Mouse (Mus musculus): ENCODE data around the gene AI481877. TPM values are rescaled to one million over a fixed set of nuclear protein-coding genes. Genes with fewer than 3 reads are reported as not detected.

The AI481877 gene
- polyA plus RNA-seq, 1 experiment from 2014 or later, result not detected

GRCm38 (mm10) chr4:59034325-59034917, 104.4 kb downstream of the AI481877 start:
- Histone ChIP-seq H3K9ac (ENCODE audit: low read depth, low read length) (no peak overlapping the region), H3K4me3 (ENCODE audit: low read depth, low read length) (peak overlapping the region; percentile 63), H3K27me3 (replicated peaks; ENCODE audit: control insufficient read depth, insufficient read depth, low read length) (no peaks in the 10 kb centered on the region), H3K27ac (ENCODE audit: low read depth, low read length) (no peak overlapping the region), H3K9me3 (ENCODE audit: control insufficient read depth) (no peaks in the 10 kb centered on the region), H3K4me2 (replicated peaks; ENCODE audit: low read depth) (peak overlapping the region; percentile 72), H3K4me1 (replicated peaks; ENCODE audit: control insufficient read depth, insufficient read depth, low read length) (no peaks in the 10 kb centered on the region), H3K36me3 (ENCODE audit: control insufficient read depth, insufficient read depth) (no peaks in the 10 kb centered on the region)
- TF ChIP-seq CTCF (IDR thresholded peaks at IDR 0.05; ENCODE audit: low read depth), result no peak
- WGBS, result 79% methylated on average over 10 of the region's 10 CpGs
- ATAC-seq, result no peak

- Histone ChIP-seq H3K4me1 (replicated peaks; ENCODE audit: control insufficient read depth, insufficient read depth, low read length) (no peaks in the 10 kb centered on the region), H3K36me3 (ENCODE audit: control insufficient read depth, insufficient read depth) (peaks cover 27% of the 10 kb centered on the region), H3K27me3 (replicated peaks; ENCODE audit: control insufficient read depth, insufficient read depth, low read length) (no peaks in the 10 kb centered on the region), H3K9ac (ENCODE audit: low read depth, low read length) (no peak overlapping the region), H3K27ac (ENCODE audit: low read depth, low read length) (no peak overlapping the region), H3K4me3 (ENCODE audit: low read depth, low read length) (no peak overlapping the region), H3K4me2 (replicated peaks; ENCODE audit: low read depth) (no peak overlapping the region), H3K9me3 (ENCODE audit: control insufficient read depth) (no peaks in the 10 kb centered on the region)
- 57% methylated on average over 2 of the region's 2 CpGs for WGBS
- TF ChIP-seq CTCF (IDR thresholded peaks at IDR 0.05; ENCODE audit: low read depth), result no peak
- ATAC-seq, result no peak
Observed at GRCm38 (mm10) chr4:59016922-59017321, 121.9 kb downstream of the AI481877 start.

- Histone ChIP-seq H3K36me3 (ENCODE audit: control insufficient read depth, insufficient read depth) (peaks cover 16% of the 10 kb centered on the region), H3K4me3 (ENCODE audit: low read depth, low read length) (no peak overlapping the region), H3K9ac (ENCODE audit: low read depth, low read length) (no peak overlapping the region), H3K27ac (ENCODE audit: low read depth, low read length) (no peak overlapping the region), H3K27me3 (replicated peaks; ENCODE audit: control insufficient read depth, insufficient read depth, low read length) (no peaks in the 10 kb centered on the region), H3K9me3 (ENCODE audit: control insufficient read depth) (no peaks in the 10 kb centered on the region), H3K4me2 (replicated peaks; ENCODE audit: low read depth) (no peak overlapping the region), H3K4me1 (replicated peaks; ENCODE audit: control insufficient read depth, insufficient read depth, low read length) (no peaks in the 10 kb centered on the region)
- no peak for TF ChIP-seq CTCF (IDR thresholded peaks at IDR 0.05; ENCODE audit: low read depth)
- ATAC-seq, result no peak
- 91% methylated on average over 3 of the region's 3 CpGs for WGBS
Observed at GRCm38 (mm10) chr4:59015181-59015580, 123.6 kb downstream of the AI481877 start.

- no peaks in the 10 kb centered on the region for H3K27me3 ChIP-seq (replicated peaks; ENCODE audit: control insufficient read depth, insufficient read depth, low read length)
- no peaks in the 10 kb centered on the region for H3K36me3 ChIP-seq (ENCODE audit: control insufficient read depth, insufficient read depth)
- no peak overlapping the region for H3K9ac ChIP-seq (ENCODE audit: low read depth, low read length)
- H3K27ac ChIP-seq (ENCODE audit: low read depth, low read length), result no peak overlapping the region
- H3K4me1 ChIP-seq (replicated peaks; ENCODE audit: control insufficient read depth, insufficient read depth, low read length), result peaks cover 7% of the 10 kb centered on the region
- no peaks in the 10 kb centered on the region for H3K9me3 ChIP-seq (ENCODE audit: control insufficient read depth)
- no peak for TF ChIP-seq CTCF (IDR thresholded peaks at IDR 0.05; ENCODE audit: low read depth)
- ATAC-seq, result no peak
- H3K4me2 ChIP-seq (replicated peaks; ENCODE audit: low read depth), result no peak overlapping the region
- 69% methylated on average over 3 of the region's 3 CpGs for WGBS
- H3K4me3 ChIP-seq (ENCODE audit: low read depth, low read length), result no peak overlapping the region
Observed at GRCm38 (mm10) chr4:59011446-59011845, 127.3 kb downstream of the AI481877 start.

- Histone ChIP-seq H3K4me2 (replicated peaks; ENCODE audit: low read depth) (no peak overlapping the region), H3K4me3 (ENCODE audit: low read depth, low read length) (no peak overlapping the region), H3K9me3 (ENCODE audit: control insufficient read depth) (no peaks in the 10 kb centered on the region), H3K36me3 (ENCODE audit: control insufficient read depth, insufficient read depth) (no peaks in the 10 kb centered on the region), H3K4me1 (replicated peaks; ENCODE audit: control insufficient read depth, insufficient read depth, low read length) (peaks cover 7% of the 10 kb centered on the region), H3K27ac (ENCODE audit: low read depth, low read length) (no peak overlapping the region), H3K9ac (ENCODE audit: low read depth, low read length) (no peak overlapping the region), H3K27me3 (replicated peaks; ENCODE audit: control insufficient read depth, insufficient read depth, low read length) (no peaks in the 10 kb centered on the region)
- TF ChIP-seq CTCF (IDR thresholded peaks at IDR 0.05; ENCODE audit: low read depth), result no peak
- no peak for ATAC-seq
- 83% methylated on average over 4 of the region's 4 CpGs for WGBS
Observed at GRCm38 (mm10) chr4:59009696-59010095, 129.1 kb downstream of the AI481877 start.

- Histone ChIP-seq H3K36me3 (ENCODE audit: control insufficient read depth, insufficient read depth) (no peaks in the 10 kb centered on the region), H3K9ac (ENCODE audit: low read depth, low read length) (no peak overlapping the region), H3K27ac (ENCODE audit: low read depth, low read length) (no peak overlapping the region), H3K9me3 (ENCODE audit: control insufficient read depth) (no peaks in the 10 kb centered on the region), H3K4me2 (replicated peaks; ENCODE audit: low read depth) (no peak overlapping the region), H3K4me3 (ENCODE audit: low read depth, low read length) (no peak overlapping the region), H3K27me3 (replicated peaks; ENCODE audit: control insufficient read depth, insufficient read depth, low read length) (no peaks in the 10 kb centered on the region), H3K4me1 (replicated peaks; ENCODE audit: control insufficient read depth, insufficient read depth, low read length) (peaks cover 7% of the 10 kb centered on the region)
- 85% methylated on average over 7 of the region's 7 CpGs for WGBS
- ATAC-seq, result no peak
- TF ChIP-seq CTCF (IDR thresholded peaks at IDR 0.05; ENCODE audit: low read depth), result no peak
Observed at GRCm38 (mm10) chr4:59009186-59009585, 129.6 kb downstream of the AI481877 start.

- 80% methylated on average over 5 of the region's 5 CpGs for WGBS
- Histone ChIP-seq H3K4me2 (replicated peaks; ENCODE audit: low read depth) (no peak overlapping the region), H3K9ac (ENCODE audit: low read depth, low read length) (no peak overlapping the region), H3K4me3 (ENCODE audit: low read depth, low read length) (no peak overlapping the region), H3K4me1 (replicated peaks; ENCODE audit: control insufficient read depth, insufficient read depth, low read length) (peaks cover 7% of the 10 kb centered on the region), H3K9me3 (ENCODE audit: control insufficient read depth) (no peaks in the 10 kb centered on the region), H3K27me3 (replicated peaks; ENCODE audit: control insufficient read depth, insufficient read depth, low read length) (no peaks in the 10 kb centered on the region), H3K36me3 (ENCODE audit: control insufficient read depth, insufficient read depth) (no peaks in the 10 kb centered on the region), H3K27ac (ENCODE audit: low read depth, low read length) (no peak overlapping the region)
- no peak for ATAC-seq
- no peak for TF ChIP-seq CTCF (IDR thresholded peaks at IDR 0.05; ENCODE audit: low read depth)
Observed at GRCm38 (mm10) chr4:59007974-59008373, 130.8 kb downstream of the AI481877 start.
